Mouse (Mus musculus) CH12.LX (cell line): ENCODE data around the gene Fbl. TPM values are rescaled to one million over a fixed set of nuclear protein-coding genes. Genes with fewer than 3 reads are reported as not detected.

Experiments
- DNase-seq: peaks from one replicate; pipeline ENCODE4 v3.0.0-alpha.2; 2013; ENCODE audit errors: extremely low read depth
- H3K27ac ChIP-seq: 2 replicates; pipeline ENCODE4 v1.5.1; 2012; ENCODE audit warnings: low read depth, mild to moderate bottlenecking, control low read depth, moderate library complexity; ENCODE audit not compliant: insufficient read depth
- H3K27me3 ChIP-seq: replicated peaks from 2 replicates; pipeline ENCODE3; 2012; ENCODE audit warnings: inconsistent platforms
- H3K36me3 ChIP-seq, 2 experiments: replicated peaks in 1 of 2; 2 replicates each; pipeline versions ENCODE3 to v1.6.1; 2012; ENCODE audit warnings: inconsistent platforms in 1 of 2, low read length in 1 of 2, mild to moderate bottlenecking in 1 of 2, mixed read lengths in 1 of 2, moderate library complexity in 1 of 2; ENCODE audit not compliant: control insufficient read depth in 1 of 2, insufficient read depth in 1 of 2
- H3K4me1 ChIP-seq, 2 experiments: 2 replicates each; pipeline ENCODE4 v1.6.1; 2012; ENCODE audit warnings: inconsistent platforms in 1 of 2, moderate library complexity in 1 of 2; ENCODE audit not compliant: insufficient read depth in 2 of 2, control insufficient read depth in 1 of 2
- H3K4me2 ChIP-seq: 2 replicates; pipeline ENCODE4 v1.6.1; 2012; ENCODE audit warnings: low read depth, mild to moderate bottlenecking, control low read depth; ENCODE audit not compliant: poor library complexity, insufficient read depth, severe bottlenecking
- H3K4me3 ChIP-seq, 3 experiments: fragments of 150-350 bp in 1 of 3; sonication (generic) in 1 of 3; replicated peaks in 1 of 3; 2 replicates each; pipeline versions ENCODE3 to v1.5.1; 2011 to 2012; ENCODE audit warnings: low read depth in 2 of 3, low read length in 2 of 3, mild to moderate bottlenecking in 2 of 3, moderate library complexity in 2 of 3, control low read depth in 1 of 3, improper control_type of control experiment in 1 of 3, inconsistent platforms in 1 of 3, mixed read lengths in 1 of 3; ENCODE audit not compliant: poor library complexity in 1 of 3
- H3K79me2 ChIP-seq: replicated peaks from 2 replicates; pipeline ENCODE4 v1.6.1; 2012; ENCODE audit warnings: mild to moderate bottlenecking, moderate library complexity; ENCODE audit not compliant: control insufficient read depth, poor library complexity, insufficient read depth, severe bottlenecking; ENCODE audit errors: extremely low read depth
- H3K9ac ChIP-seq: 2 replicates; pipeline ENCODE4 v1.6.1; 2012; ENCODE audit warnings: low read depth, mild to moderate bottlenecking, control low read depth, moderate library complexity; ENCODE audit not compliant: insufficient read depth
- H3K9me3 ChIP-seq: replicated peaks from 2 replicates; pipeline ENCODE3; 2012; ENCODE audit warnings: low read length, inconsistent platforms, mixed read lengths
- BHLHE40 ChIP-seq: IDR thresholded peaks from 2 replicates; pipeline ENCODE4 v1.6.1; 2011; ENCODE audit warnings: mild to moderate bottlenecking, low read depth, low read length, improper control_type of control experiment
- CHD1 ChIP-seq: IDR thresholded peaks from 2 replicates; pipeline ENCODE4 v1.6.1; 2012; ENCODE audit warnings: low read depth, low read length, improper control_type of control experiment, inconsistent platforms
- CHD2 ChIP-seq: IDR thresholded peaks from 2 replicates; pipeline ENCODE4 v1.6.1; 2011; ENCODE audit warnings: low read length, improper control_type of control experiment
- EP300 ChIP-seq: IDR thresholded peaks from 2 replicates; pipeline ENCODE4 v1.6.1; 2011; ENCODE audit warnings: low read length, improper control_type of control experiment
- JUND ChIP-seq: conservative IDR thresholded peaks from 2 replicates; pipeline ENCODE4 v1.6.1; 2011; ENCODE audit warnings: low read depth, low read length, improper control_type of control experiment
- KAT2A ChIP-seq: IDR thresholded peaks from 2 replicates; pipeline ENCODE4 v1.6.1; 2012; ENCODE audit warnings: low read length, improper control_type of control experiment, inconsistent platforms; ENCODE audit not compliant: insufficient replicate concordance
- MAFK ChIP-seq: IDR thresholded peaks from 2 replicates; pipeline ENCODE4 v1.6.1; 2011; ENCODE audit warnings: low read length, improper control_type of control experiment; ENCODE audit not compliant: insufficient replicate concordance
- MAX ChIP-seq: IDR thresholded peaks from 2 replicates; pipeline ENCODE4 v1.6.1; 2011; ENCODE audit warnings: low read length, improper control_type of control experiment
- MEF2A ChIP-seq: IDR thresholded peaks from 2 replicates; pipeline ENCODE4 v1.6.1; 2014; ENCODE audit warnings: low read depth, mild to moderate bottlenecking, inconsistent platforms, low read length, improper control_type of control experiment, borderline replicate concordance
- NELFE ChIP-seq: IDR thresholded peaks from 2 replicates; pipeline ENCODE4 v1.6.1; 2011; ENCODE audit warnings: low read depth, low read length, improper control_type of control experiment
- NRF1 ChIP-seq: IDR thresholded peaks from 2 replicates; pipeline ENCODE4 v1.6.1; 2014; ENCODE audit warnings: low read depth, mild to moderate bottlenecking, inconsistent platforms, low read length, improper control_type of control experiment, moderate library complexity
- PAX5 ChIP-seq: IDR thresholded peaks from 2 replicates; pipeline ENCODE4 v1.6.1; 2012; ENCODE audit warnings: low read length, inconsistent platforms, mixed read lengths
- POLR2A ChIP-seq: IDR thresholded peaks from 2 replicates; pipeline ENCODE4 v1.6.1; 2011; ENCODE audit warnings: low read depth, mild to moderate bottlenecking, improper control_type of control experiment, low read length
- POLR2AphosphoS2 ChIP-seq: IDR thresholded peaks from 2 replicates; pipeline ENCODE4 v1.6.1; 2011; ENCODE audit warnings: low read depth, low read length, improper control_type of control experiment
- RAD21 ChIP-seq: IDR thresholded peaks from 2 replicates; pipeline ENCODE4 v1.6.1; 2011; ENCODE audit warnings: low read depth, mild to moderate bottlenecking, low read length, improper control_type of control experiment, moderate library complexity
- SIN3A ChIP-seq: IDR thresholded peaks from 2 replicates; pipeline ENCODE4 v1.6.1; 2012; ENCODE audit warnings: low read length, improper control_type of control experiment, inconsistent platforms
- SMC3 ChIP-seq: IDR thresholded peaks from 2 replicates; pipeline ENCODE4 v1.6.1; 2011; ENCODE audit warnings: low read depth, low read length, improper control_type of control experiment
- TCF12 ChIP-seq: IDR thresholded peaks from 2 replicates; pipeline ENCODE4 v1.6.1; 2014; ENCODE audit warnings: low read depth, mild to moderate bottlenecking, inconsistent platforms, low read length, improper control_type of control experiment
- USF1 ChIP-seq: IDR thresholded peaks from 2 replicates; pipeline ENCODE4 v1.6.1; 2014; ENCODE audit warnings: low read depth, mild to moderate bottlenecking, inconsistent platforms, low read length, improper control_type of control experiment
- USF2 ChIP-seq: conservative IDR thresholded peaks from 2 replicates; pipeline ENCODE4 v1.6.1; 2011; ENCODE audit warnings: low read depth, low read length, improper control_type of control experiment
- ZC3H11A ChIP-seq: IDR thresholded peaks from 2 replicates; pipeline ENCODE4 v1.6.1; 2012; ENCODE audit warnings: low read depth, mild to moderate bottlenecking, inconsistent platforms, low read length, improper control_type of control experiment
- ZMIZ1 ChIP-seq: IDR thresholded peaks from 2 replicates; pipeline ENCODE4 v1.6.1; 2012; ENCODE audit warnings: low read depth, mild to moderate bottlenecking, inconsistent platforms, low read length, improper control_type of control experiment
- ZNF384 ChIP-seq: IDR thresholded peaks from 2 replicates; pipeline ENCODE4 v1.6.1; 2012; ENCODE audit warnings: low read depth, low read length, improper control_type of control experiment, inconsistent platforms
- dilution Hi-C: fragments of 300-500 bp; cut with MboI; formaldehyde crosslinking; loops from 2 replicates; pipeline ENCODE4 v1.14.3; 2020; ENCODE audit warnings: low sequenced_read_pairs; ENCODE audit not compliant: extremely low pct_unique_long_range_greater_than_20kb, extremely low pct_ligation_motif_present
- in situ Hi-C: fragments of 300-500 bp; cut with MboI; formaldehyde crosslinking; loops from 3 replicates; pipeline ENCODE4 v1.14.3; 2019; ENCODE audit warnings: low sequenced_read_pairs, low pct_ligation_motif_present, low pct_unique_long_range_greater_than_20kb, mixed read lengths
- polyA plus RNA-seq: library from polyadenylated mRNA; unstranded; fragments of >175 nt; gene quantifications from 2 replicates; pipeline ENCODE4 v1.2.1, GENCODE M21; 2012; ENCODE audit warnings: low read depth; ENCODE audit not compliant: insufficient read length
- total RNA-seq, 2 experiments: library from RNA; depleted of rRNA; stranded (reverse); fragments of 300-350 nt in 1 of 2; fragments of >200 nt in 1 of 2; gene quantifications; 2 replicates each; pipeline ENCODE4 v1.2.3; 2012 to 2014

Gene Fbl
- total and polyA plus RNA-seq, 3 experiments, result 151 to 426 (median 180) TPM

- TF ChIP-seq POLR2A (peak; percentile 20; the same call in 1 of the 2 replicates), SIN3A (peak; percentile 91), CHD2 (no peak), POLR2AphosphoS2 (no peak), NRF1 (no peak), RAD21 (no peak; the same call in 1 of the 2 replicates), KAT2A (no peak)
These were observed 22.4 kb downstream of the Fbl start (continued) for GRCm38 (mm10) chr7:28191903-28192302.

DNA sequence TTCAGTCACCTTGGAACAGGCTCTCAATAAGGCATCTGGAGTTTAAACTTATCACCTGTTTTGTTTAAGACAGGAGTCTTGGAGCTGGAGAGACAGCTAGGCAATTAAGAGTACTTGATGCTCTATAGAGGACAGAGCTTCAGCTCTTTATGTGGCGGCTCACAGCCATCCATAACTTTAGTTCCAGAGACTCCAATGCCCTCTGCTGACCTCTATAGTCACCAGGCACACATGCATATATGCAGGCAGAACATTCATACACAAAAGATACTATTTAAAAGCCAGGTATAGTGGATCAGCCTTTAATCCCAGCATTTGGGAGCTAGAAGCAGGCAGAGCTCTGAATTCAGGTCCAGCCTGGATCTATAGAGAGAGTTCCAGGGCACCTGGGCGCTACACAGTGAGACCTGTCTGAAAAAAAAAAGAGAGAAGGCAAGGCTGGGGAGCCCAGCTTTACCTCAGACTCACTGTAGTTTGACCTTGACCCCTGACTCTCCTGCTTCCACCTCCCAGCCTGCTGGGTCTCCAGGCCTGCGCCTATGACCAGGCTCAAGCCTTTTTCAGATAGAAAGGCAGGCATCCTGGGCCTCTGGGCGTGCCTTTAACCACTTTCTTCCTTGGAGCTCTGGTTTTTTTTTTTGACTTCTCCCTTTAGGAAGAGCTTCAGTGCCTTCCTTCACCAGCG is 26.0 kb downstream of the Fbl start:
- TF ChIP-seq SMC3, result no peak
- TF ChIP-seq TCF12, result no peak
- TF ChIP-seq NELFE, result no peak
- no peak for TF ChIP-seq MAX
- TF ChIP-seq PAX5, result no peak
- no peak for TF ChIP-seq ZC3H11A
- TF ChIP-seq CHD1, result no peak
- TF ChIP-seq ZMIZ1, result no peak
- no peak for TF ChIP-seq MAFK
- TF ChIP-seq JUND, result no peak
- no peak for TF ChIP-seq USF2
- no peak for TF ChIP-seq MEF2A
- TF ChIP-seq ZNF384, result no peak
- no peak for TF ChIP-seq USF1
- no peak for TF ChIP-seq CHD2
- no peak for TF ChIP-seq EP300
- no peak for TF ChIP-seq BHLHE40
- no peak for TF ChIP-seq NRF1
- peaks cover 7 to 22% of the 10 kb centered on the region in 2 experiments; a peak in 2 of 4 replicates for H3K4me1 ChIP-seq
- no peaks in the 10 kb centered on the region for H3K9me3 ChIP-seq
- H3K36me3 ChIP-seq, result peaks cover 23 to 81% of the 10 kb centered on the region in 2 experiments
- H3K27me3 ChIP-seq, result no peaks in the 10 kb centered on the region
- H3K27ac ChIP-seq, result no peak overlapping the region
- H3K79me2 ChIP-seq, result no peaks in the 10 kb centered on the region
- no peak overlapping the region for H3K9ac ChIP-seq
- H3K4me3 ChIP-seq, result no peak overlapping the region
- in situ Hi-C loops, result no loop called here
- dilution Hi-C loops, result no loop called here
- no peak overlapping the region for H3K4me2 ChIP-seq
- DNase-seq, result no peak
